Mouse (Mus musculus) neutrophil, adult 5-6 weeks (primary cell): ENCODE measurements at regions not wholly inside any gene's neighbourhood (a gene's known extent, or its start where the extent isn't known, plus 50 kb on each side); places are given as distances from the start of the nearest gene placed in this dataset.

Experiments used
- ATAC-seq: fragments of 151-379, 151-347 bp; 2 replicates; pipeline ENCODE4 v1.8.0; 2017; ENCODE audit warnings: mild to moderate bottlenecking, moderate TSS enrichment; ENCODE audit not compliant: insufficient number of reproducible peaks, poor library complexity, low FRiP score, severe bottlenecking; ENCODE audit errors: extremely low read depth

DNA sequence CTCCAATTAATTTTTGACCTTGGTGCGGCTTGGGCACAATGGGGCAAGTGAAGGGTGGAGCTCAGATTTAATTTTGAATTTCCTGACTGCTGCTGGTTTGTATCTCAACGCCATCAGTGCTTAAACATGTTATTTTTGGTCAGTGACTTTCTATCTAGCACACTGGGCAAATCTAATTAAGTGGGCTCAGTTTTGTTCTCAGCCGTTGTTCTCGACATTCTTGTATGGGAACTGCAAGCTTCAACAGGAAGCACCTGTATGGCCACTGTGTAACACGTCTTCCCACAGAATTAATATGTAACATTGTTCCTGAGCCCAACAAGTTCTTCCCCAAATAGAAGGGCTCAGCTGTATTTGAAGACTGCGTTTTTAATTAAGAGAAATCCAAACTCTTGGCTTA lies 105.7 kb upstream of the Ednrb start:
- no peak for ATAC-seq

DNA sequence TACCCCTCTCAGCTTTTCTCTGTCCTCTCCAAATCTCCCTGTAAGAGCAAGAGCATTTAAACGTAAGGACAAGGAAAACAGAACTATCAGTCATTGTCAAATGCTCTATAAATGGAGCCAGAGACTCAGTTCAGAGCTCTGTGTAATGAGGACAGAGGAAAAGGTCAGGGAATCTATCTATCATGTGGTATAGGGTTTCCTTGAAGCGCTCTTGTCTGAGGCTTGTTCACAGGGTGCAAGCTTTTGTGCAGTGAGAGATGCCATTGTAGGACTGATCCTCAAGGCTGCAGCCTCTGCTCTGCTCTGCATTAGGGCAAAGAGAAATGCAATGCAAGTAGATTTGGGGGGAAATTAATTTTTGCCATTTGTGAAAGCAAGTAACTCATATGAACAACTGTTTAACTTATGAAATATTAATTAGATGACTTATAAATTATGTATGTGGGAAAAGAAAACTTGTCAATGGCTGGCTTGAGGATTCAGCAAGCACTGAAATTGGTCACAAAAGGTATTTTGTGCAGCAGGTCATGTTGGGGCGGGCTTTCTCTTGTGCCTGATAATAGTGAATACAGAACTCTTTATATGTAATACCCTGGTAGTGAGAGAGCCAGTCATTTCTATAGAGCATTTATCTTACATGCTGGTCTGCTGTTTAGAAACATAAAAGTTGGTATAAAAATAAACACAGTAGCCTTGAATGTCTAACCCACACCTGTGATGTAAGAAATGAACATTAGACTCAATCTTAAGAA lies 104.0 kb upstream of the Ednrb start:
- ATAC-seq = no peak

DNA sequence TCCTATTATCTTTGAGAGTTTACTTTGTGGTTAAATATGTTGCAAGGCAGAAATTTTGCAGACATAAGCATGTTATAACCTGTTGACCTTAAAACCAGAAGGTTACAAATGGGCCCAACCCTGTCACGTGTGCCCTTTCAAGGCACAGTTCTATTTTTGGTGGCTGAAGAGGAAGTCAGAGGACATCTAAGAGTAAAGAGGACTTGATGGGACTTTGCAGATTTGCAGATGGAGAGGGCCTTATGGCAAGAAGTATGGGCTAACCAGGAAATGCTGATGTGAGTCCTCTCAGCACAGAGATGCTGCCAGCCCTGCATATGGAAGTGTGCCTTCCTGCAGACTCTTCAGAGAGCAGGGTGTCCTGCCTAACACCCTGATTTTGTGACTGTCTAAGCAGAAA lies 101.6 kb upstream of the Ednrb start:
- peak; percentile 30; the same call in 1 of the 2 replicates for ATAC-seq

DNA sequence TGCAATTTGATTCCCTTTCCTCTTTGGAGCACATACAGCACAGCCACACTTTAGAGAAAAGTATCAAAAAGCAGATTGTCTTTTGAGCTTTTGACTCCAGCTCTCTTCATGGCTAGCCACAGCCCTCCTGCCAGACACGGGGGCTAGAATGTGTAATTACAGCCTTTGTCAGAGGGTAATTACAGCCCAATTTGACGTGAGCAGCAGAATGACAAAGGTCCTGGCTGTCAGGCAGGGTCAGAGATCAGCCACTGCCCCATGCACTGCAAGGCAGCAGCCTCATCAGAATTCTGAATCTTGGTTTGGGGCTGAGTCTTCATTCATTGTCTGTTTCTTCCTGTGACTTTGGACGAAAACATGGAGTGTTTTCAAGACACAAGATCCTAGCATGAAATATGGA lies 95.7 kb upstream of the Ednrb start:
- ATAC-seq = no peak

DNA sequence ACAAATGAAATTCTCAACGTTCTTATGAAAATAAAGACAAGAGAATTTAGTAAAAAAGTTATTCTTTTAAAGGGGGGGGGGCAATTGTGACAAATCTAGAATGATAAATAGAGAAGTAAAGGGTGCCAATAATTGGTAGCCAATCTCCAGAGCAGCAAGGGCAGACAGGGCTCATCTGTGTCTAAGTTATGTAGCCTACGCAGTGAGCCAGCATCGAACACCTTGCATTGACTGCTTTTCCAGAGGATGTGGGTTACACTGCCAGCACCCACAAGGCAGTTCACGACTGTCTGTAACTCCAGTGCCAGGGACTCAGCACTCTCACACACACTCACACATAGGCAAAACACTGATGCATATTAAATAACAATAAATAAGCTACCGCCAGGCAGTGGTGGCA lies 94.7 kb upstream of the Ednrb start:
- no peak for ATAC-seq

DNA sequence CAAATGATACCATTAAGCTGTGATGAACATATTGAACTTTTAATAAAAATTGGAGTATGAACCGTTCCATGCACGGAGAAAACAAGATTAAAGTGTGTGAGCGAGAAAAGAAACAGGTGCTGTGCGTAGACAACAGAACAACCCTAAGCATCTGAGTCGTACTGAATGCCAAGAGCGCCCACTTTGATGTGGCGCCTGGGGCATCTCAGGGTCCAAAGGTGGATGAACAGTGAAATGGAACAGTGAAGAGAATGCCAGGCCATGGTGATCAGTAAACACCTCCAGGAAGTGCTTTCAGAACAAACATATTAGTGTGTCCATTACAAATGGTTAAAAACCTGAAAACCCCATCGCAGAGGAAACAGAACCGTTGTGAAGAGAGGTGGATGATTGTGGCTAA lies 94.0 kb upstream of the Ednrb start:
- no peak for ATAC-seq

DNA sequence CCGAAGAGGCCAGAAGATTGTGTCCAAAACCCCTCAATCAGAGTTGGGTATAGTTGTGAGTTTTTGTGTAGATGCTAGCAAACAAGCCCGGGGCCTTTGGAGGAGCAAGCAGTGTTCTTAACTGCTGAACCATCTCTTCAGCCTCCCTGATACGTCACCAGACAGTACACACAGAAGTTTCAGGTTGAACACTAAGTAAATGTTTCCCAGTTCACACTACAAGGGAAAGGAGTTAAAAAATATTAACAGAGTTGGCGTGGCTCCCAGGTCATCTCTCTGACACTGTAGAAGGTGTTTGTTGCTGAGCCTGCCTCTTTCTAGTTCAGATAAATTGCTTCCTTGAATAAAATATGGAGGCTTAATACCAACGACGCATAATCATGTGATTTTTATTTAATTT lies 93.5 kb upstream of the Ednrb start:
- no peak for ATAC-seq

DNA sequence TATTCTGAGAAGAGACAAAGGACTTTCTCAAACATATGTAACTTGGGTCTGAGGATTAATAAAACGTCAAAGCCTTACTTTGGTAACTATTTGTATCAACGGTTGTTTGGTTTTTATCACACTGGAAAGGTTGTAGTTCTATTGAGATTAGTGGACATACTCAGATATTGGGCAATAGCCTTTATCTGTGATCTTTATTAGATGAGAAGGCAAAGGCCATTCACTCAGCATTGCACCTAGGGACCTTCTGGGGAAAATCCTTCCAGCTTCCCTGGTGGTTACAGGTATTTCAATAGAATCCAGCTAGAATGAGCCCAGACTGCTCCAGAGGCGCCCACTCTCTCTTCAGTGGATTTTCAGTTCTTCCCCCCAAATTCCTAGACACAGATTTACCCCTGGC lies 89.6 kb upstream of the Ednrb start:
- no peak for ATAC-seq

DNA sequence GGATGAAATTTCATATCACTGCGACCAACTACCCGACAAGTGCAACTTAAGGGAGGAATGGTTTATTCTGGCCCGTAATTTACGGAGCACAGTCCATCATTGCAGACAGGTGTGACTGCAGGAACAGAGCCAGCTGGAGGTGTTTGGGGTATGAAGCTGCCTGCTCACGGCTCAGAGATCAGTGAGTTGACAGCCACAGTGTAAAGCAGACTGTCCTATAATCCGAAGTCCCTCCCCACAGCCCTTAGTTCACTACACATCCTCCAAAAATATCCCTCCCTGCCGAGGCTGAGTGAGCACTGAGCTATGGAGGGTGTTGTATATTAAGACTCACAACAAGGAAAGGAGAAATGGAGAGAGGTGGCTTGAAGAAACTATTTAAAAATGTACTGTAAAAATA lies 88.0 kb upstream of the Ednrb start:
- no peak for ATAC-seq

DNA sequence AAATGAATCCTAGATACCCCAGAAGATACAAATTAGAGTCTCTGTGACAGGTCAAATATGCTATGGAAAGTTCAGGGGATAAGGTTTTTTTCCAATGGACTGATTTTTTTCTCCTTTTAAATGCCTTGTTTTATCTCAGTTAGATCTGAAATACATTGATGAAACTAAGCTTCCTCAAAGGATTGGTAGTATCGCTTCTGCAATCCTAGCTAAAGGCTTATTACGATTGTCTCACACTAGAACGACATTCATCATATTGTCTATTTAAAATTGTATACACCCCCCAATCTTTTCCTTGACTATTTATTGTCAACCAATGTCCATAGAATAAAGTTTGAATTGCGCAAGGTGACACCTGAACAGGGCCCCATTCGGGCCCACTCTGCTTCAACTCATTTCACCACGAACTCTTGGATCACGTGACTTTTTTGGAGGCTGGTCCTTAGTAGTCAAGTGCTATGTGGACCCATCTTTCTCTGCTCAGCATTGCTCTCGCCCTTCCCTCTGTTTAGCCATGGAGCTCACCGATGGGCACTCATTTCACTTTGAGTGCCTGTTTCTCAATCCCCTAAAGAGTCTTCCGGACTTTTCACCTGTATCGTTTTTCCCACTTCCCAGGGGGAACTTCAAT lies 85.6 kb upstream of the Ednrb start:
- no peak for ATAC-seq

DNA sequence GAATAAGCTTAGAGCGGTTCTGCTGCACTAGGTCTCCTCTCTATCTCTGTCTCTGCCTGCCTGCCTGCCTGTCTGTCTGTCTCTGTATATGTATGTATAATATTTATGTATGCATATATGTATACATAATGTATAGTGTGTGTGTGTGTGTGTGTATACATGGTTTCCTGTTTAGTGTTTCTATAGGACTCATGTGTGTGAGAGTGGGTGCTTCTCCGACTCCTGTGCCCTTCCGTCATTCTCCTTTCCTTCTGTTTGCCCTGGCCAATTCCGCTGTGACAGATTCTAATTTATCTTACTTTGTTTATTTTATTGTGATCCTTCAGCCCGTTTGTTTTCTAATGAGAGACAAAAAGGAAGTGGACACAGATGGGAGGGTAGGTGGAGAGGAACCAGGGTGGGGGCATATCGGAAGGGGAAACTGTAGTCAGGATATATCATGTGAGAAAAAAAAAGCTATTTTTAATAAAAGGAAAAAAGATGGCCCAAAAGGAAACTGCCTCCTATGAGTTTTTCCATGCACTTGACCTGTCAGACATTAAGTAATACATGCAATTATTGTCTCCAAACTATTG lies 85.0 kb upstream of the Ednrb start:
- ATAC-seq = no peak

DNA sequence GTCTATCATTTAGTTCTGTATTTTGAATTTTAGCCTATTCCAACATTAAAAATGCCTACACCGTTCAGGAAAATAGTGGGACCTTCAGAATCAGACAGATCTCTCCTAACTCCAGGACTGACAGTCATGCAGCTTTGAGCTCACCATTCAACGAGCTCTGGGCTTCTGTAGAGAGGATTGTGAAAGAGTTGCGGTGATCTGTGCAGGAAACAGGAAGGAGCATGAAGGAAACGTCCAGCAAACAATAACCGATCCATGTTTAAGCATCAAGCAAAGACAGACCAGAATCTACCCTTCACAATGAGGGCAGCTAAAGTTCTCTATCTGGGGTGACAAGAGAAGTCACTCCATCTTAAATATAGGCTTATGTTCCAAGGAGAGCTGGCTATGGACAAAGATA lies 76.0 kb upstream of the Ednrb start:
- no peak for ATAC-seq

DNA sequence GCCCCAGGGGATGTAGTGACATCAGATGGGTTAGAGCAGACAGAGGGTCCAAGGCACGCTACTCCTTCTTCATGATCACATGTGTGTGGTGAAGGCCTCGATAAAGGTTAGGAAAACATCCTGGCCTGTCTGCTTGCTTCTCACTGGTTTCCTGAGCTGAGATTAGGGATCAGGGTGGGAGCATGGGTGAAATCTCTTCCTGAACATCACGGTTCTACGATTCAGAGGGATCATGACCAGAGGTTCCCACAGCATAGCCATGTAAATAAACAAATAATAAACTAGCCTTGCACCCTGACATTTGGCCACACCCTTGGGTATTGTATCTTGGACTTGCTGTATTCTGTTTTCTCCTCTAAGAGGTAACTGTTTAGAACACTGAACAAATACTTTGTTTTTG lies 75.2 kb upstream of the Ednrb start:
- no peak for ATAC-seq

DNA sequence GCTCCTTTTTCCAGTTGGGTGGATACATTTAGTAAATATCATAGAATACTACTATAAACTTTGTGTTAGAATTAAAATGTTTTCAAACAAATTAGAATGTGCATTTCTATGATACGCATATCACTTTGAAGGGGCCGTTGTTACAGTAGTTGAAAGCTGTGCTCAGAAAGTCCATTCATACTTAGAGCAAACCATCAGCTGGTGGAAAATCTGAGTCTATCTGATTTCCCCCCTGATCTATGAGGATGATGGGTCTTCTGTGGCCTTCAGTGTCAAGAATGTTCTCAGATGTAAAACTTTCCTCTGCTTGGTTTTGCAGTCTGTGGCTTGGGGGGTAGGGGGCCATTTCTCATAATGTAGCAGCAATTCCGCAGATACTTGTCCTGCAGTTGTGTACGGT lies 69.3 kb upstream of the Ednrb start:
- no peak for ATAC-seq

DNA sequence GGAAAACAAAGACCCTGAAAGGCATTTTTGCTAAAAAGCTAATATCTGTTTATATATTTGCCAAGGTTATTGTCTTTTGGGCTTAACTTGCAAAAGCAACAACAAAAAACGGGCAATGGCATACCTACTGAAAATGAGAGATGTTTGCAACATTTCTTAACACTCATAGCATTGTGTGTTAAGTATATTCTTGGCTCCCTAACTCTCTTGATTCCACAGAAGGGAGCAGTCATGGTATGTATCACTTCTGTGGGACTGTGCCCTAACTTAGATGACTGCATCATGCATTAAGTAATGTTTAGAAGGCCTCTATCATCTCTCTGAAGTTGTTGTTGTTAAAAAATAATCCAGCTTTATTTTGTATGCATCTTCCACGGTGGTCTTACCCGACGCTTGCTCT lies 67.5 kb upstream of the Ednrb start:
- ATAC-seq = no peak

DNA sequence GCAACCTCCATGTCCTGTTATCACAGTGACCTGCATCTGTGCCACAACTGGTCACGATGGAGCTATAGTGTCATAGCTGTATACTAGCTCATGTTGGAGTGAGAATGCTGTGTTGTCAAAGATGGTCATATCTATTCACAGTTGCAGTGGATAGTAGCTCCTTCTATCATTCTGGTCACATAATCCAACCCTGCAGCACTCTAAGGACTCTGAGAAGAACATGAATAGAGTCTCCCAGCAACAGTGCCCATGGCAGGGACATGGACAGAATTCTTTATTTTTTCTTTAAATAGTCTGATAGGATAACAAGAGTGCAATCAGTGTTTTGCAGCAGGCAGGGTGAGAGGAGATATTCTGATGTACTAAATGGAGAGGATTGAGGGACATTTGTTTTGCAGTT lies 67.1 kb upstream of the Ednrb start:
- ATAC-seq = no peak

DNA sequence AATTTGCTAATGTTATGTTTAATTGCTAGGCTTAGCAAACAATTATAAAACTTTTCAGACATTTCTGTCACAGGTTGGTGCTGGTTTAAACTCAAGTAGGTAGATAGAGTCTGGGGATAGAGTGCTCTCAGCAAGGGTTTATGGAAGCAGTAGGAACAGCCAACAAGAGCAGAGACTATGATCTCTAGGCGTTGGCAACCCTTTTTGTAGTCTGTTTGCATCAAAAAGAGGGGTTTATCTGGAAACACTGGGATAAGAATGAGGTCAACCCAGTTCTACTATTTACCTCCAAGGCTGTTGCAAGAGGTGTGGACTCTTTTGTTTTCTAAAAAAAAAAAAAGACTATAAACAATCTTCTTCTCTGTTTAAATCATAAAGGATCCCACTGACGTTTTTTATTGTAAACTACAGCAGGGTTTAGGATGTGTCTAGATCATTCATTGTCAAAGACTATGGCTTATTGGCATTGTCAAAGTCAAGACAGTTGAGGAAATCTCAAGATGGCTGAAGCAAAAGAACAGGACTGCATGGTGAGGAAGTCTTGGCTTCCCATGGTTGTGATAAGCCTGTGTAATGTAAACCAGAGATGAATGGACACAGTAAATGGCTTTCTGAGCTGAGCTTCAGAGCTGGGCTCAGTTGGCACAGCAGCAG lies 62.3 kb upstream of the Ednrb start:
- ATAC-seq = no peak

DNA sequence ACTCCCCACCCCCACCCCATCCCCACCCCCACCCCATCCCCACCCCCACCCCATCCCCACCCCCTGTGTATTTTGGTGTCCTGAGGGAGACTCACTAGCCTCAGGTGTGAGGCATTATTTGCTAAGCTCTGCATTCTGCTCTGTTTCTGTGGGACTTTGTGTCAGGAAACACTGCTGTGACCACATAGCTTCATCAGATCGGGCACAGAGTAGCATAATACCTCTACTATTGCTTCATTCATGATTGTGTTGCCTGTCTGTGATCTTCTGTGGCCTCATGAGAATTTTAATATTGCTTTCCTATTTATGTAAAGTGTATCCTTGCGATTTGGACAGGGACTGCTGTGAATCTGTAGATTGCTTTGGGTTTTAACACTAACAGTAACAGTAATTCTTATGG lies 56.6 kb upstream of the Ednrb start:
- ATAC-seq = no peak

DNA sequence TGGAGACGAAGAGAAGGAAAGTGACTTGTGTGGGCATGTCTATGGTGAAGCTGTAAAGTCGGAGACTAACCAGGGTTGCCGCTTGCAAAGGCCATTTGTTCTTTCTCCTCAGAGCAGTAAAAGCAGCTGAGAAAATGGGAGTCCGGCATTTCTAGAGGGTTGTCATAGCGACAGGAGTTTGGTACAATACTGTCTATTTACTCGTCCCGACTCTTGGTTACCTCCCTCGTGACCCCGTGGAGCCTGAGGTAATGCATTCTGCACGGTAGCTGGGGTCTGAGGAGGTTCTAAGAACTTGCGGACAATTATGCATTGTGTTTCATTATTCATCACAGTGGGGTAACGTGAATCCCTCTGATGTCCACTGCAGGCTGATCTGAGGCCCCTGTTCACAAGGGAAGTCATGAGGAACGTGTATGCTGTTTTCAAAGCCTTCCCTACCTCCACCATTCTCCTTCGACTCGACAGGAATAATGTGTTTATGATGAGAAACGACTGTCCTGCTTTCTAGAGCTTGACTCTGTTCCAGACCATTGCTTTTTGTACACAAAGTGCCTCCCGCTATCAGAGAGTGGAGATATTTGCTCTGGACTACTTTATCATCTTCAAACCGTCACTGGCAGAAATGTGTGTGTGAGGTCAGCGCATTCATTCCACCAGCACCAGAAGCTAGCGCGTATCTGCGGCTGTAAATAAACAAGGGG lies 55.1 kb upstream of the Ednrb start:
- no peak for ATAC-seq

DNA sequence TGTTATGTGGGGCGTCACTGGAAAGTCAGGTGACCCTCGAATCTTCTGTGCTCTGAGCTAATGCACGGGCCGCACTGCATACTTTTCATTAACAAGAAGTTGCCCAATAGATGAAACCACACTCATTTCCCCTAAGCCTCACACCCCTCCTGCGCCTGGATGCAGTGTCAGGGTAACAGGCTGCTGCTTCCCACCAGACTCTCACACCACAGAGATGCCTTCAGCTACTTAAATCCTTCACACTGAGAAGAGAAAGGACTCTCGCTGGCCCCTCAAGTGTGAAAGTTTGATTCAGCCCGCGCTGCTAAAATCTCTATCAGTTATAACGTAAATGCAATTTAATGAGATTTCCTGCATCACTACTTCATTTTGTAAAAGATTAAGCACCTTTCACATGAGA lies 54.5 kb upstream of the Ednrb start:
- ATAC-seq = peak; percentile 23; the same call in 1 of the 2 replicates
